Mouse (Mus musculus) liver, embryonic 16.5 days (tissue): Measurements from ENCODE around the gene Mrps27. TPM values are rescaled to one million over a fixed set of nuclear protein-coding genes. Genes with fewer than 3 reads are reported as not detected.

ENCODE experiments used
- ATAC-seq: fragments of 200-750 bp; cut with Nextera tagmentation; 2 replicates; pipeline ENCODE4 v1.8.0; 2017; ENCODE audit warnings: low read depth, mild to moderate bottlenecking, moderate number of reproducible peaks, moderate library complexity
- H3K27ac ChIP-seq: fragments of 300-500 bp; sonication (generic); 2 replicates; pipeline ENCODE4 v1.5.1; 2014; ENCODE audit warnings: mild to moderate bottlenecking, low read length
- H3K27me3 ChIP-seq: fragments of 300-500 bp; sonication (generic); 2 replicates; pipeline ENCODE4 v1.6.1; 2014; ENCODE audit warnings: low read depth, low read length, mixed read lengths; ENCODE audit not compliant: control insufficient read depth, insufficient read depth
- H3K36me3 ChIP-seq: fragments of 300-500 bp; sonication (generic); 2 replicates; pipeline ENCODE4 v1.6.1; 2014; ENCODE audit warnings: mild to moderate bottlenecking; ENCODE audit not compliant: control insufficient read depth, insufficient read depth
- H3K4me1 ChIP-seq: fragments of 300-500 bp; sonication (generic); 2 replicates; pipeline ENCODE4 v1.6.1; 2014; ENCODE audit warnings: low read depth, low read length, mixed read lengths; ENCODE audit not compliant: control insufficient read depth
- H3K4me2 ChIP-seq: fragments of 300-500 bp; sonication (generic); 2 replicates; pipeline ENCODE4 v1.6.1; 2014; ENCODE audit warnings: low read depth, low read length, mixed read lengths
- H3K4me3 ChIP-seq: fragments of 300-500 bp; sonication (generic); 2 replicates; pipeline ENCODE4 v1.5.1; 2014; ENCODE audit warnings: low read depth, mild to moderate bottlenecking, low read length
- H3K9ac ChIP-seq: fragments of 300-500 bp; sonication (generic); 2 replicates; pipeline ENCODE4 v1.6.1; 2014; ENCODE audit warnings: low read depth, low read length
- H3K9me3 ChIP-seq: fragments of 300-500 bp; sonication (generic); replicated peaks from 2 replicates; pipeline ENCODE4 v1.6.1; 2016; ENCODE audit warnings: low read length; ENCODE audit not compliant: control insufficient read depth
- WGBS: fragments of 180-500 bp; shearing (Covaris S2); extraction: QIAGEN DNeasy Blood & Tissue Kit; methylation state at CpG from one replicate; pipeline ENCODE4 v1.1.7; 2014; ENCODE audit not compliant: insufficient replicate concordance; 5-methylcytosine and 5-hydroxymethylcytosine counted together
- polyA plus RNA-seq: library from polyadenylated mRNA; unstranded; fragments of >200 nt; fragmentation: Nextera tagmentation; extraction: Ambion mirVana; gene quantifications from 2 replicates; pipeline ENCODE4 v1.2.1, GENCODE M21; 2015

Mrps27 gene
- polyA plus RNA-seq, 1 experiment from 2014 or later: 23.7 TPM

- no peaks in the 10 kb centered on the region for H3K9me3 ChIP-seq
- 58% methylated on average over 11 of the region's 11 CpGs for WGBS
- no peak overlapping the region for H3K4me3 ChIP-seq
- no peaks in the 10 kb centered on the region for H3K4me1 ChIP-seq
- no peaks in the 10 kb centered on the region for H3K27me3 ChIP-seq
- ATAC-seq: 0 out of 2 replicates have a peak, but pooled peaks have one; percentile 41
- H3K9ac ChIP-seq: no peak overlapping the region
- no peak overlapping the region for H3K27ac ChIP-seq
- H3K36me3 ChIP-seq: peaks cover 4% of the 10 kb centered on the region; the same call in 1 of the 2 replicates
- no peak overlapping the region for H3K4me2 ChIP-seq
These were observed 68.0 kb downstream of the Mrps27 start for GRCm38 (mm10) chr13:99412477-99413080.

GRCm38 (mm10) chr13:99413481-99414351, 69.1 kb downstream of the Mrps27 start:
- Histone ChIP-seq H3K9ac (no peak overlapping the region), H3K36me3 (peaks cover 4% of the 10 kb centered on the region; the same call in 1 of the 2 replicates), H3K9me3 (no peaks in the 10 kb centered on the region), H3K27me3 (no peaks in the 10 kb centered on the region), H3K4me2 (no peak overlapping the region), H3K4me3 (no peak overlapping the region), H3K4me1 (no peaks in the 10 kb centered on the region), H3K27ac (no peak overlapping the region)
- ATAC-seq: no peak
- 79% methylated on average over 13 of the region's 13 CpGs for WGBS

- no peak for ATAC-seq
- Histone ChIP-seq H3K9ac (no peak overlapping the region), H3K4me1 (no peaks in the 10 kb centered on the region), H3K4me2 (no peak overlapping the region), H3K27me3 (no peaks in the 10 kb centered on the region), H3K9me3 (no peaks in the 10 kb centered on the region), H3K27ac (no peak overlapping the region), H3K36me3 (peaks cover 4% of the 10 kb centered on the region; the same call in 1 of the 2 replicates), H3K4me3 (no peak overlapping the region)
- 77% methylated on average over 10 of the region's 10 CpGs for WGBS
These were observed 69.8 kb downstream of the Mrps27 start for GRCm38 (mm10) chr13:99414352-99414742.

GRCm38 (mm10) chr13:99416601-99417000, 72.0 kb downstream of the Mrps27 start:
- WGBS: 71% methylated on average over 9 of the region's 9 CpGs
- no peaks in the 10 kb centered on the region for H3K4me1 ChIP-seq
- H3K27me3 ChIP-seq: no peaks in the 10 kb centered on the region
- no peak overlapping the region for H3K9ac ChIP-seq
- no peak overlapping the region for H3K4me2 ChIP-seq
- no peak for ATAC-seq
- no peak overlapping the region for H3K27ac ChIP-seq
- peaks cover 4% of the 10 kb centered on the region; the same call in 1 of the 2 replicates for H3K36me3 ChIP-seq
- no peaks in the 10 kb centered on the region for H3K9me3 ChIP-seq
- H3K4me3 ChIP-seq: no peak overlapping the region

- no peak overlapping the region for H3K4me2 ChIP-seq
- no peaks in the 10 kb centered on the region for H3K36me3 ChIP-seq
- no peak overlapping the region for H3K4me3 ChIP-seq
- ATAC-seq: no peak
- no peaks in the 10 kb centered on the region for H3K4me1 ChIP-seq
- H3K9ac ChIP-seq: no peak overlapping the region
- H3K27me3 ChIP-seq: no peaks in the 10 kb centered on the region
- WGBS: 71% methylated on average over 13 of the region's 13 CpGs
- H3K27ac ChIP-seq: no peak overlapping the region
- H3K9me3 ChIP-seq: no peaks in the 10 kb centered on the region
These were observed 79.0 kb downstream of the Mrps27 start for GRCm38 (mm10) chr13:99423581-99423980.

- H3K4me1 ChIP-seq: no peaks in the 10 kb centered on the region
- no peak overlapping the region for H3K4me3 ChIP-seq
- no peak overlapping the region for H3K4me2 ChIP-seq
- no peaks in the 10 kb centered on the region for H3K9me3 ChIP-seq
- 75% methylated on average over 29 of the region's 29 CpGs for WGBS
- no peak for ATAC-seq
- no peak overlapping the region for H3K27ac ChIP-seq
- H3K27me3 ChIP-seq: no peaks in the 10 kb centered on the region
- no peak overlapping the region for H3K9ac ChIP-seq
- H3K36me3 ChIP-seq: no peaks in the 10 kb centered on the region
These were observed 88.8 kb downstream of the Mrps27 start for GRCm38 (mm10) chr13:99433068-99434008.

GRCm38 (mm10) chr13:99434494-99434893, 89.9 kb downstream of the Mrps27 start:
- Histone ChIP-seq H3K4me2 (no peak overlapping the region), H3K9me3 (no peaks in the 10 kb centered on the region), H3K4me1 (no peaks in the 10 kb centered on the region), H3K27ac (no peak overlapping the region), H3K9ac (no peak overlapping the region), H3K36me3 (no peaks in the 10 kb centered on the region), H3K27me3 (no peaks in the 10 kb centered on the region), H3K4me3 (no peak overlapping the region)
- WGBS: 68% methylated on average over 9 of the region's 9 CpGs
- no peak for ATAC-seq

- Histone ChIP-seq H3K9me3 (no peaks in the 10 kb centered on the region), H3K9ac (no peak overlapping the region), H3K4me2 (no peak overlapping the region), H3K27me3 (no peaks in the 10 kb centered on the region), H3K27ac (no peak overlapping the region), H3K4me1 (no peaks in the 10 kb centered on the region), H3K36me3 (no peaks in the 10 kb centered on the region), H3K4me3 (no peak overlapping the region)
- no peak for ATAC-seq
These were observed 92.5 kb downstream of the Mrps27 start for GRCm38 (mm10) chr13:99437051-99437450.
